Mouse (Mus musculus): ENCODE measurements at regions not wholly inside any gene's neighbourhood (a gene's known extent, or its start where the extent isn't known, plus 50 kb on each side); places are given as distances from the start of the nearest gene placed in this dataset.
A peak's percentile ranks its signal among the peaks of the same experiment; 100 is the strongest.

DNA sequence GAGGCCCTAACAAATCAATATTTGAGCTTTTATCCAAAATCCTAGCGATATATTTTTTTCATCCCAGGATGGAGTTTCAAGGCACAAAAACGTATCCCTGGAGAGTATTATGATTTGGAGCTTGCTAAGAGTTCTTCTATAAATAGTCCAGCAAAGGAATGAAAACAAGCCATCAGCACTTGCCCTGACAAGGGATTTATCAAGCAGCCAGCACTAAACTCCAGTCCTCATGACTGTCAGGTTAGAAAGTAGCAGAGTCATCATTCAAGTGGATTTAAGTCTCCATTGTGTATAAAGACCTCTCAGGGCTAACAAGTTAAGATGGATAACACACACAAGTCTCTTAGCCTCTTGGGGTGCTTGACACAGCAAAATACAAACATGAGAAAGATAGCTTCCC lies 148.6 kb upstream of the Ust start:
- no peaks in the 10 kb centered on the region for H3K9me3 ChIP-seq (replicated peaks; ENCODE audit: control insufficient read depth, low read length)
- no peaks in the 10 kb centered on the region for H3K27me3 ChIP-seq (ENCODE audit: control insufficient read depth, insufficient read depth, low read length)
- peaks cover 3% of the 10 kb centered on the region; the same call in 1 of the 2 replicates for H3K4me1 ChIP-seq (ENCODE audit: control insufficient read depth, insufficient read depth, low read length)
- 26% methylated on average over 2 of the region's 2 CpGs for WGBS
- no peak overlapping the region for H3K9ac ChIP-seq (ENCODE audit: low read length)
- peak; percentile 76 for ATAC-seq (replicated peaks; ENCODE audit: extremely low read depth, insufficient read depth, low FRiP score)
- peak overlapping the region; percentile 28 for H3K27ac ChIP-seq (ENCODE audit: low read length)
- H3K4me2 ChIP-seq (ENCODE audit: low read depth, low read length): no peak overlapping the region
- no peaks in the 10 kb centered on the region for H3K36me3 ChIP-seq (ENCODE audit: control insufficient read depth, insufficient read depth)
- no peak overlapping the region for H3K4me3 ChIP-seq (ENCODE audit: low read length)

- H3K9me3 ChIP-seq (replicated peaks; ENCODE audit: control insufficient read depth, low read length): no peaks in the 10 kb centered on the region
- 63% methylated on average over 3 of the region's 3 CpGs for WGBS
- H3K4me1 ChIP-seq (ENCODE audit: control insufficient read depth, insufficient read depth, low read length): no peaks in the 10 kb centered on the region
- no peak overlapping the region for H3K4me3 ChIP-seq (ENCODE audit: low read length)
- H3K27ac ChIP-seq (ENCODE audit: low read length): no peak overlapping the region
- H3K36me3 ChIP-seq (ENCODE audit: control insufficient read depth, insufficient read depth): no peaks in the 10 kb centered on the region
- ATAC-seq (replicated peaks; ENCODE audit: extremely low read depth, insufficient read depth, low FRiP score): no peak
- H3K4me2 ChIP-seq (ENCODE audit: low read depth, low read length): no peak overlapping the region
- no peaks in the 10 kb centered on the region for H3K27me3 ChIP-seq (ENCODE audit: control insufficient read depth, insufficient read depth, low read length)
- H3K9ac ChIP-seq (ENCODE audit: low read length): no peak overlapping the region
Measured at GRCm38 (mm10) chr10:8658934-8659294, 140.3 kb upstream of the Ust start.

- ATAC-seq (replicated peaks; ENCODE audit: extremely low read depth, insufficient read depth, low FRiP score): no peak
Measured at GRCm38 (mm10) chr10:8658024-8658933, 139.7 kb upstream of the Ust start.

GRCm38 (mm10) chr10:8657176-8658023 lies 138.8 kb upstream of the Ust start:
- ATAC-seq (replicated peaks; ENCODE audit: extremely low read depth, insufficient read depth, low FRiP score): no peak
- H3K27me3 ChIP-seq (ENCODE audit: control insufficient read depth, insufficient read depth, low read length): no peaks in the 10 kb centered on the region
- H3K4me1 ChIP-seq (ENCODE audit: control insufficient read depth, insufficient read depth, low read length): no peaks in the 10 kb centered on the region
- H3K4me2 ChIP-seq (ENCODE audit: low read depth, low read length): no peak overlapping the region
- no peak overlapping the region for H3K27ac ChIP-seq (ENCODE audit: low read length)
- H3K9me3 ChIP-seq (replicated peaks; ENCODE audit: control insufficient read depth, low read length): no peaks in the 10 kb centered on the region
- no peak overlapping the region for H3K4me3 ChIP-seq (ENCODE audit: low read length)
- no peaks in the 10 kb centered on the region for H3K36me3 ChIP-seq (ENCODE audit: control insufficient read depth, insufficient read depth)
- WGBS: 75% methylated on average over 2 of the region's 2 CpGs
- H3K9ac ChIP-seq (ENCODE audit: low read length): no peak overlapping the region

More at GRCm38 (mm10) chr10:8658024-8658933, 139.7 kb upstream of the Ust start:
- 79% methylated on average over 6 of the region's 6 CpGs for WGBS
- Histone ChIP-seq H3K9me3 (replicated peaks; ENCODE audit: control insufficient read depth, low read length) (no peaks in the 10 kb centered on the region), H3K9ac (ENCODE audit: low read length) (no peak overlapping the region), H3K27me3 (ENCODE audit: control insufficient read depth, insufficient read depth, low read length) (no peaks in the 10 kb centered on the region), H3K4me3 (ENCODE audit: low read length) (no peak overlapping the region), H3K36me3 (ENCODE audit: control insufficient read depth, insufficient read depth) (no peaks in the 10 kb centered on the region), H3K27ac (ENCODE audit: low read length) (no peak overlapping the region), H3K4me1 (ENCODE audit: control insufficient read depth, insufficient read depth, low read length) (no peaks in the 10 kb centered on the region), H3K4me2 (ENCODE audit: low read depth, low read length) (no peak overlapping the region)

GRCm38 (mm10) chr10:8653651-8654050 lies 135.0 kb upstream of the Ust start:
- no peak overlapping the region for H3K4me3 ChIP-seq (ENCODE audit: low read length)
- WGBS: 78% methylated on average over 3 of the region's 3 CpGs
- ATAC-seq (replicated peaks; ENCODE audit: extremely low read depth, insufficient read depth, low FRiP score): no peak
- H3K4me2 ChIP-seq (ENCODE audit: low read depth, low read length): no peak overlapping the region
- no peaks in the 10 kb centered on the region for H3K4me1 ChIP-seq (ENCODE audit: control insufficient read depth, insufficient read depth, low read length)
- H3K36me3 ChIP-seq (ENCODE audit: control insufficient read depth, insufficient read depth): no peaks in the 10 kb centered on the region
- H3K27ac ChIP-seq (ENCODE audit: low read length): no peak overlapping the region
- H3K9me3 ChIP-seq (replicated peaks; ENCODE audit: control insufficient read depth, low read length): no peaks in the 10 kb centered on the region
- no peak overlapping the region for H3K9ac ChIP-seq (ENCODE audit: low read length)
- H3K27me3 ChIP-seq (ENCODE audit: control insufficient read depth, insufficient read depth, low read length): no peaks in the 10 kb centered on the region

GRCm38 (mm10) chr10:8642266-8642665 lies 123.6 kb upstream of the Ust start:
- ATAC-seq (replicated peaks; ENCODE audit: extremely low read depth, insufficient read depth, low FRiP score): no peak
- 70% methylated on average over 3 of the region's 3 CpGs for WGBS
- Histone ChIP-seq H3K4me1 (ENCODE audit: control insufficient read depth, insufficient read depth, low read length) (no peaks in the 10 kb centered on the region), H3K9ac (ENCODE audit: low read length) (no peak overlapping the region), H3K4me3 (ENCODE audit: low read length) (no peak overlapping the region), H3K27me3 (ENCODE audit: control insufficient read depth, insufficient read depth, low read length) (no peaks in the 10 kb centered on the region), H3K27ac (ENCODE audit: low read length) (no peak overlapping the region), H3K9me3 (replicated peaks; ENCODE audit: control insufficient read depth, low read length) (peaks cover 4% of the 10 kb centered on the region; the same call in 1 of the 2 replicates), H3K36me3 (ENCODE audit: control insufficient read depth, insufficient read depth) (no peaks in the 10 kb centered on the region), H3K4me2 (ENCODE audit: low read depth, low read length) (no peak overlapping the region)

DNA sequence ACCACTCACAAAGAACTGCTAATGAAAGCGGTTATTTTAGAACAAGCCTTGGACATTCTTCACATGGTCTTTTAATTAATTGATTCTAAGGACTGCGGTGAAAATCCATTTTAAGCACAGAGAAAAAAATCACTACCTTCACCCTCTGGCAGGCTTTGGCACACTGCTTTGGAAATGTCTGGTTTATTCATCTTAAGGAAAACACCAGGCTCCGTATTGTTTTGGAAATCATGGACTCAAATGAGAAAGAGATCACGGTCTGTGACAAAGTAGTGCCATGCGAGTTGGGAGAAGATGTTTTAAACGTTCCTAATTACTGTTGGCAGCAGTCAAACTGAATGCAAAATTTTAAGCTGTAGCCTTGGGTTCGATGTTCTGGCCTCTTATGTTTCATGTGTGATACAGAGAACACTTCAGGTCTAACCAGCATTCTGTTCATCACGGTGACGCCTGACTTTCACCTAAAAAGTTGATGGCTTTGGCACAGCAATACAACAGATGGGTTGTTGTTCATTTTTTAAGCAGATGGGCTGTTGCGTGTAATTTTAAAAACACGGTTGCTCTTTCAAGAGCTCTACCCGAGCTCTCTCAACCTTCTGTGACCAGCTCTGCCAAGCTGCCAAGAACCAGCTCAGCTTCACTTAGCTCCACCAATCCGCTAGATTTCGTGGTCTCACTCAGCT lies 105.7 kb upstream of the Ust start:
- Histone ChIP-seq H3K4me1 (ENCODE audit: control insufficient read depth, insufficient read depth, low read length) (no peaks in the 10 kb centered on the region), H3K4me2 (ENCODE audit: low read depth, low read length) (no peak overlapping the region), H3K9me3 (replicated peaks; ENCODE audit: control insufficient read depth, low read length) (no peaks in the 10 kb centered on the region), H3K27ac (ENCODE audit: low read length) (no peak overlapping the region), H3K4me3 (ENCODE audit: low read length) (no peak overlapping the region), H3K27me3 (ENCODE audit: control insufficient read depth, insufficient read depth, low read length) (no peaks in the 10 kb centered on the region), H3K36me3 (ENCODE audit: control insufficient read depth, insufficient read depth) (no peaks in the 10 kb centered on the region), H3K9ac (ENCODE audit: low read length) (no peak overlapping the region)
- ATAC-seq (replicated peaks; ENCODE audit: extremely low read depth, insufficient read depth, low FRiP score): no peak
- WGBS: 86% methylated on average over 14 of the region's 14 CpGs

DNA sequence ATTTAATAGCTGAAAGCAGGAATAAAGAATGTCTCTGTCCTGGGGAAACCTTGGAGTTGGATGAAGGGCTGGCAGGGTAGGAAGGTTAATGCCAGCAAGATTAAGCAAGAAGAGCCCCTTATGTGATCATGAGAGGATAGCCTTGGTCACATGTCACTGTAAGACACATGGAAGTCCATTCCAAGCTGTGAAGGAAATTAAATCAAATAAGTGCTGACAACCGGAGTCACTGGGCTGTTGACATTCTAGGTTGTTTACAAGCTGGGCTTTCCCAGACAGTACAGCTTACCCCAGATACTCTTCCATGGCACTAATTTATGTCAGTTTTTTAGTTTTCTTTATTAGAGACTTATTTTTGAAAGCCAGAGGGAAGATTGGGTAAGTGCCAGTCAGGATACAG lies 100.1 kb upstream of the Ust start:
- Histone ChIP-seq H3K4me2 (ENCODE audit: low read depth, low read length) (no peak overlapping the region), H3K4me1 (ENCODE audit: control insufficient read depth, insufficient read depth, low read length) (no peaks in the 10 kb centered on the region), H3K9ac (ENCODE audit: low read length) (no peak overlapping the region), H3K9me3 (replicated peaks; ENCODE audit: control insufficient read depth, low read length) (no peaks in the 10 kb centered on the region), H3K27ac (ENCODE audit: low read length) (no peak overlapping the region), H3K4me3 (ENCODE audit: low read length) (no peak overlapping the region), H3K36me3 (ENCODE audit: control insufficient read depth, insufficient read depth) (no peaks in the 10 kb centered on the region), H3K27me3 (ENCODE audit: control insufficient read depth, insufficient read depth, low read length) (no peaks in the 10 kb centered on the region)
- WGBS: 75% methylated on average over 1 of the region's 1 CpGs
- ATAC-seq (replicated peaks; ENCODE audit: extremely low read depth, insufficient read depth, low FRiP score): no peak
